Mouse (Mus musculus) cerebellum, postnatal 36 days (tissue): Measurements from ENCODE around the gene Gltpd2.

Source experiments
- DNase-seq, 2 experiments: peaks; one replicate each; pipeline ENCODE4 v3.0.0; 2021 to 2022; ENCODE audit warnings: mixed read lengths in 2 of 2

Gene Gltpd2

GRCm38 (mm10) chr11:70564276-70564873 lies 45.4 kb downstream of the Gltpd2 start:
- DNase-seq: no peak

- DNase-seq: no peak
Measured at GRCm38 (mm10) chr11:70566586-70566985, 47.6 kb downstream of the Gltpd2 start.
